Mouse (Mus musculus): Measurements from ENCODE around the gene Ccdc172. TPM values are rescaled to one million over a fixed set of nuclear protein-coding genes. Genes with fewer than 3 reads are reported as not detected.
A peak's percentile ranks its signal among the peaks of the same experiment; 100 is the strongest.

Ccdc172 gene
- polyA plus RNA-seq, 1 experiment from 2014 or later = not detected

DNA sequence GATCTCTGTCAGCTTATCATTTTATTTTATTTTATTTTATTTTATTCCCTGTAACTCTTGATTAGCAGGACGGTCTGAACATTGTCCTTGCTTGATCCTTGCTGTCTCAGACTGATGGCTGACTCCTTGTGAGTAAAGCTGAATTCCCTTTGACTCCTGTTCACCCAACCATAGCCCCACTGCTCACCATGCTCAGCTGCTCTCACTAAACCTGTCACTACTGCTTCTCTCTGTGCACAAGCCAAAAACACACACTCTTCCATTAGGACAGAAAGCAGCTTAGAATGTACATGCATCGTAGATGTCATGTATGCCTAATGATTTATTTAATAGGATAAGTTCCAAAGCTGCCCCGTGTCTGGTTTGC is 61.3 kb downstream of the Ccdc172 start:
- no peak for ATAC-seq (ENCODE audit: low FRiP score, low read depth)
- H3K4me2 ChIP-seq (replicated peaks) = no peak overlapping the region
- WGBS = 91% methylated on average over 3 of the region's 3 CpGs

DNA sequence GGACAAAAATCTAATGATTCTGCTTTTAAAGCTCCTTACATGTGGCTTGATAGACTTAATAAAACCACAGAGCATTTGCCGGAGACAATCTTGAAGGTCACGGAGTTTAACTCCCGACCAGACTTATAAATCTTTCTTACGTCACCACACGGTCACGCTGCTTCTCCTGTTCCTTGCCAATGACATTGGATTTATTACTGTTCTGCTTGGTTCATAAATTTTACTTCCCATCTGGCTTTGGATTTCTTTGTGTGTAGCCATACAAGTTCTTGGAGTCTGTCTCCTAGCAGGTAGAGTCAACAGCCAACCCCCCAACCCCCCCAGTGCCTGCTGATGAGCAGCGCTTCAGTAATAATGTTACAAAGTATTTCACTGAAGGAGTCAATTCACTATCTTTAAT is 70.2 kb downstream of the Ccdc172 start:
- Histone ChIP-seq H3K27me3 (0 out of 2 replicates have a peak, but pooled peaks cover 4% of the 10 kb centered on the region), H3K4me3 (no peak overlapping the region), H3K4me2 (replicated peaks) (peak overlapping the region; percentile 16; the same call in 1 of the 2 replicates), H3K36me3 (no peaks in the 10 kb centered on the region), H3K9ac (no peak overlapping the region), H3K9me3 (no peaks in the 10 kb centered on the region), H3K27ac (no peak overlapping the region), H3K4me1 (peaks cover 15% of the 10 kb centered on the region)
- 19% methylated on average over 7 of the region's 7 CpGs for WGBS
- ATAC-seq (ENCODE audit: low FRiP score, low read depth) = no peak

More for the DNA sequence above, 61.3 kb downstream of the Ccdc172 start:
- no peak overlapping the region for H3K27ac ChIP-seq
- no peaks in the 10 kb centered on the region for H3K27me3 ChIP-seq
- no peaks in the 10 kb centered on the region for H3K36me3 ChIP-seq
- no peak overlapping the region for H3K4me3 ChIP-seq
- H3K9me3 ChIP-seq = no peaks in the 10 kb centered on the region
- H3K9ac ChIP-seq = no peak overlapping the region
- H3K4me1 ChIP-seq = 0 out of 2 replicates have a peak, but pooled peaks cover under 1% of the 10 kb centered on the region

DNA sequence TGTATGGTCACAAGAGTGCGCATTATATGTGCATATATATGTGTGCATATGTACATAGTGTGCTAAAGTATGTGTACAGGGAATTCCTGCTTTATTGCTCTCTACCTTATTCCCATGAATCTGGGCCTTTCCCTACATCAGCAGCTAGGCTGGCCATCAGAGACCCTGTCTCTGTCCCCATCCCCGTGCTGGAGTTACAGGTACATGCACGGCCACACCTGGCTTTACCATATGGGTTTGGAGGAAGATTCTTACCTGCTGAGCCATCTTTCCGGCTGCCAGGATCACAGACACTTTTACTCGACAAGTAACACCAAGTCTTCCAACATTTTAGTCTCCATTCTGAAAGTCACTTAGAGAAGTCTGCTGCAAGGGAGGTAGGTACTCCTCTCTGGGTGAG is 71.2 kb downstream of the Ccdc172 start:
- 89% methylated on average over 5 of the region's 5 CpGs for WGBS
- Histone ChIP-seq H3K36me3 (no peaks in the 10 kb centered on the region), H3K4me2 (replicated peaks) (no peak overlapping the region), H3K4me3 (no peak overlapping the region), H3K9me3 (no peaks in the 10 kb centered on the region), H3K9ac (no peak overlapping the region), H3K4me1 (peaks cover 15% of the 10 kb centered on the region), H3K27ac (no peak overlapping the region), H3K27me3 (0 out of 2 replicates have a peak, but pooled peaks cover 4% of the 10 kb centered on the region)
- ATAC-seq (ENCODE audit: low FRiP score, low read depth) = no peak

DNA sequence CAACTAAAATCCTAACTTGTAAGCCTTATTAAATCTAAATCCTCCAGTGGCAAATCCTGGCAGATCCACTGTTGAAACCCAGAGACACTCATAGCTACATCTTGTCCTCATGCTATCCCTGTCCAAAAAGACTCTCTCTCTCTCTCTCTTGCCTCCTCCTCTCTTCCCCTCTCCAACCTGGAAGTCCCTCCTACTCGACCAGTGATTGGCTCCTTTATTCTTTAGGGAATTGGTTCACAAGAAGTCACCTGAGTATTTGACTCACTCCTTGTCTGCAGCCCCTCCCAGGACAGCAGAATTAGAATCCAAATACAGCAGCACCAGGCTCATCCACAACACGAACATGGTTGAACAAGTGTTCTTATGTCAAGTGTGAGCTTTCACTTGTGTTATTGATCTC is 74.3 kb downstream of the Ccdc172 start:
- no peak overlapping the region for H3K9ac ChIP-seq
- WGBS = 82% methylated on average over 2 of the region's 2 CpGs
- no peaks in the 10 kb centered on the region for H3K36me3 ChIP-seq
- peaks cover 15% of the 10 kb centered on the region for H3K4me1 ChIP-seq
- H3K27ac ChIP-seq = no peak overlapping the region
- no peak overlapping the region for H3K4me2 ChIP-seq (replicated peaks)
- ATAC-seq (ENCODE audit: low FRiP score, low read depth) = no peak
- 0 out of 2 replicates have a peak, but pooled peaks cover 4% of the 10 kb centered on the region for H3K27me3 ChIP-seq
- H3K4me3 ChIP-seq = no peak overlapping the region
- H3K9me3 ChIP-seq = no peaks in the 10 kb centered on the region

DNA sequence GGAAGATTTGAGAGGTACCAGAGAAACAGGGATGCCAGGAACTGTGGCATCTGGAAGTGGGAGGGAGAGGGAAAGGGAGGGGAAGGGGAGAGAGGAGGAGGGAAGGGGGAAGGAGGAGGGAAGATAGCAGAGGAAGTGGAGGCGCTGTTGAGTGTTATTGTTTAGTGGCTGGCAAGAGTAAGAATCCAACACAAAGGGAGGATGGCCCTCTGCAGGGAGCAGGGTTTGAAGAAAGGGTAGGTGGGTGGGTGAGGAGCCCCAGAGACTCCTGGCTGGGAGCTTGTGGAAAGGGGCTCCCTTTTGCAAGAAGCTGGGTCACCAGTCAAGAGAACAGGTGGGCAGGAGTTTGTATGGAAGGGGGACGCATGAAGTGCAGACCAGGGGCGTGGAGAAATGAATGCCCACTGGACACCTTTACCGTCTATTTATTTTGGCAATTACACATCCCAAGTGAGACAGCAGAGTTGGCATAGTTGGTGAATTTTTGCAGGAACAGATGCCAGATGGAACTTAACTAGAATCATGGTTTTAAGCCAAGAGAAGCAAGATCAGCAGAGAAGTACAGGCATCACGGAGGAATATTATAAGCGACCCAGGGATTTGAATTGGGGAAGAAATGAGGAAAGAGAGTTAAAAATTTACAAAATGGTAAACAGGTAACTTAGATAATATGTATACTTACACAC is 78.6 kb downstream of the Ccdc172 start:
- no peak overlapping the region for H3K9ac ChIP-seq
- H3K9me3 ChIP-seq = peaks cover 7% of the 10 kb centered on the region; the same call in 1 of the 2 replicates
- 65% methylated on average over 6 of the region's 6 CpGs for WGBS
- no peaks in the 10 kb centered on the region for H3K36me3 ChIP-seq
- H3K4me3 ChIP-seq = no peak overlapping the region
- 0 out of 2 replicates have a peak, but pooled peaks cover 4% of the 10 kb centered on the region for H3K27me3 ChIP-seq
- no peak for ATAC-seq (ENCODE audit: low FRiP score, low read depth)
- H3K27ac ChIP-seq = no peak overlapping the region
- no peaks in the 10 kb centered on the region for H3K4me1 ChIP-seq
- H3K4me2 ChIP-seq (replicated peaks) = no peak overlapping the region

DNA sequence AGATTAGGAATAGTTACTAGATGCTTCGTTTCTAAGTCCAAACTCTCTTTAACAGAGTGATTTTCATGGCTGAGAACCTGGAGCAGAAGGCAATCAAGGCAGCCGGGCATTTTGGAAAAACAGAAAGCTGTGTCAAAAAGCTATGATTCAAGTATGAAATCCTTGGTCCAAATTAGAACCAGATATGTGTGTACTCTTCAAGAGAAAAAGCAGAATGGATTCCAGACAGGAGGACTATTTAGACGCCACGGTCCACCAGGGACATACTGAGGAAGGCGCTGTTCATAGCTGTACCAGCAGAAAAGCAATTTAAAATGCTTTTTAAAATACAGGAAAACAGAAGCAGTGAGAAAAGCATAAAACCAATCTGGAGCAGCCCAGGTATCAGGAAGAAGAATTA is 88.6 kb downstream of the Ccdc172 start:
- no peaks in the 10 kb centered on the region for H3K36me3 ChIP-seq
- H3K9ac ChIP-seq = no peak overlapping the region
- peaks cover 8% of the 10 kb centered on the region; the same call in 1 of the 2 replicates for H3K4me1 ChIP-seq
- H3K4me3 ChIP-seq = no peak overlapping the region
- no peak overlapping the region for H3K4me2 ChIP-seq (replicated peaks)
- H3K27ac ChIP-seq = no peak overlapping the region
- no peaks in the 10 kb centered on the region for H3K27me3 ChIP-seq
- 41% methylated on average over 5 of the region's 5 CpGs for WGBS
- peaks cover 16% of the 10 kb centered on the region; the same call in 1 of the 2 replicates for H3K9me3 ChIP-seq
- ATAC-seq (ENCODE audit: low FRiP score, low read depth) = no peak

Other genes starting within 250 kb of the Ccdc172 start
- 23.2 and 25.4 TPM in 2 replicates for gene Gfra1, start 56.1 kb upstream of the Ccdc172 start, polyA plus RNA-seq (2015; fragmentation: Nextera tagmentation; extraction: Ambion mirVana)
- gene Pnlip, start 140.5 kb downstream of the Ccdc172 start, polyA plus RNA-seq (2015; fragmentation: Nextera tagmentation; extraction: Ambion mirVana) = not detected in 2 replicates
- 0.69 and 10.6 TPM in 2 replicates for gene Pnliprp1, start 216.9 kb downstream of the Ccdc172 start, polyA plus RNA-seq (2015; fragmentation: Nextera tagmentation; extraction: Ambion mirVana)
- gene Pnliprp2, start 247.7 kb downstream of the Ccdc172 start, polyA plus RNA-seq (2015; fragmentation: Nextera tagmentation; extraction: Ambion mirVana) = not detected in 2 replicates

Measured in limb, embryonic 13.5 days (tissue).